Mouse (Mus musculus) frontal cortex, adult 2 months (tissue): Measurements from ENCODE around the gene Gm28635. TPM values are rescaled to one million over a fixed set of nuclear protein-coding genes. Genes with fewer than 3 reads are reported as not detected.
A peak's percentile ranks its signal among the peaks of the same experiment; 100 is the strongest.

Experiments
- DNase-seq, 2 experiments: peaks; one replicate each; pipeline ENCODE4 v3.0.0; 2022; ENCODE audit warnings: low spot score in 1 of 2; ENCODE audit errors: extremely low spot score in 1 of 2
- polyA plus RNA-seq: library from polyadenylated mRNA; depleted of rRNA; stranded (reverse); fragments of >200 nt; gene quantifications from 2 replicates; pipeline ENCODE4 v1.2.3, GENCODE M21; 2012; rRNA removed

The Gm28635 gene
- polyA plus RNA-seq, 1 experiment = not detected

DNA sequence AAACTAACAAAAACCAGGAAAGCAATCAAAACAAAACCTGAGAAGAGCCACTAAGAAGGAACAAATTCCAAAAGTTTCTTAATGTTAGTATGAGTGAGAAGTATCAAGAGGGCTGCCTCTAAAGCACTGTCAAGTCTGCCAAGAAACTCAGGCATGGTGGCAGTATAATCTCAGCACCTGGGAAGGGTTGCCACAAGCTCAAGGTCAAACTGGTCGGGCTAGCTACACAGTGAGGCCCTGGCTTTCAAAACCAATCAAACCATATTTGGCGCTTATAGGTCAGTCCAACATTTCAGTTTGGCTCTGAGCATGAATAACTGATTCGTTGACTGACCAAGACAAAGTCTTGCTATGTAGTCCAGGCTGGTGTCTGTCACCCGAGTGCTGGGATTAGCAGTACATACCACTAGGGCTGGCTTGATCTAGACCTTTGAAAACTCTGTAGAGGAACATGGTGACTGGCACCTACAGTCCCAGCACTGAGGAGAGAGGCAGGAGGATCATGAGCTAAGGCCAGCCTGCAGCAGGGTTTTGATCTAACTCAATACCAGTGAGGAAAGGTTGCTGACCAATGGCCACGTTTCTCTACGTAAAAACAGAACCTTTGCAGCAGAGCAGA lies 78.5 kb downstream of the Gm28635 start:
- DNase-seq = no peak

DNA sequence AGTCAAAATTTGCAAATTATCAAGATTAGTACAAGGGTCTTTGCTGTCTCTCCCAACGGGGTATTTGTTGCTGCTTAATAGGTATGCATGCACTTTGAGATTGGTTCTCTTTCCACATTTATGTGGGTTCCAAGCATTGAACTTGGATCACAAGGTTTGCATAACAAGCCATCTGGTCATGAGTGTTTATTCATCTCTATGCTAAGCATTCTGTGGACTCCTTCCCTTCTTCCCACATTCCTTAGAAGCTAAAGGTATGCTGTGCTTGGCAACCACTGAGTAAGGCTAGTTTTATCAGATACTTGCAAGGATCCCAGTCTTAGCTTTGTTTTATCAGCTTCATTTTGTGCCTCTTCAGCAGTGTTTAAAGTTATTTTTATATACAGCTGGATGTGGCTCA lies 80.7 kb downstream of the Gm28635 start:
- peak in 1 of 2 experiments; percentile 39 for DNase-seq

DNA sequence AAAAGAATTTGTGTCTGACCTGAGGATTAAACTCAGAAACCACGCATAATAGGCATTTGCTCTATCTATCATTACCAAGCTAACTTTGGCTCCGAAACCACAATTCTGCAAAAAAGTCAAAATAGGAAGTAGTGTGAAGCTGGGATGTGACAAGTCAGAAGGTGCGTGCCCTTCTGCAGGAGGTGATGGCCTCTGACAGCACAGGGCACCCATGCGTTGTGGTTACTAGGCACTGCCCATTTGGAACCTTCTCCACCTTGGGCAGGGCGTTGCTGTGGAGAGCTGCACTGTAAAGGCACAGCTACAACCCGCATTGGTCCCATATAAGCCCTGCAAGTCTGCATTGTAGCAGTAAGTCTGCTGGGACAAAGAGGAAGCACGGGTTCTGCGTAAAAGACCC lies 85.0 kb downstream of the Gm28635 start:
- no peak for DNase-seq

DNA sequence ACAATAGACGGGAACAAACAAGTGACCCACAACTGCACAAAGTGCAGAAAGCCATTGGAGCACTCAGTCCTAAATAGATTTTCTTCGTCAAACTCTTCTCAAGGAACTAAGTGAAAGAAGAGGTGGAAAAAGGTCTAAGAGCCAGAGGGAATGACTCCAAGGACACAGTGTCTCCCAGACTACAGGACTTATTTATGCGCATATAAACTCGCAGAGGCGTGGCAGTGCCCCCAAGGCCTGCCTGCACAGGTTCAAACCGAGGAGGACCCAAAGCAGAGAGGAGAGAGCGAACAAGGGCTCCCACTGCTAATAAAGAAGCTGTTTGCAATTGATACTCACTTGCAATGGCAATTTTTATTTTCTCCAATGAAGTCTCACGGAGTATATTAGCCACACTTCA lies 92.1 kb downstream of the Gm28635 start:
- no peak for DNase-seq

DNA sequence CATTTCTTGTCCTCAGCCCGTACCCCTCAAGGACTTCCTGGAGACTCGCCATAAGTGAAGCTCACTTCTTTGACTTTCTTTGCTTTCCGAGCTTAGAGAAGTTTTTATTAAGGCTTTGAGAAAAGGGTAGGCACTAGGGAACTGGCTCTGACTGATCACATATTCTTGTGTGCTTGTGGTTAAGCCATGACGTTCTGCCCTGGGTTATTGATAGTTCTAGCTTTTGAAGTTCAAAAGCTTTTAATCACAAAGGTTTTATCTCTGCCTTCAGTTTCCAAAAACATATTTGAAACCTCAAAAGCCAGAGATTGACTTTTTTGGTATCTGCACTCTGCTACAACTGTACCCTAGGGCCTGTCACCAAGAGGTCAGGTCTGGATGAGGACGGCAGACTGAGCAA lies 95.6 kb downstream of the Gm28635 start:
- no peak for DNase-seq

DNA sequence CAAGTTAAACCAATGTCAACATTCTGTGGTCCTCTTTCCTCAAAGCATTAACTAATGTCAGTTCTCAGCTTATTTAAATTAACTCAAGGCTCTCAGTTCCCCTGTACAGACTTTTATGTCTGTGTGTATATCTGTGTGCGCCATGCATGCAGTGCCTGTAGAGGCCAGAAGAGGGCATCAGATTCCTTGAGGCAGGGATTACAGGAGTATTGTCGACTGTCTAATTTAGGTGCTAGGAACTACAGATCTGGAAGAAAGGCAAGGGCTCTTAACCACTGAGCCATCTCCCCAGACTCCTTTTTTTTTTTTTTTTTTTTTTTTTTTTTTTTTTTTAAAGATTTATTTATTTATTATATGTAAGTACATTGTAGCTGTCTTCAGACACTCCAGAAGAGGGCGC lies 96.6 kb downstream of the Gm28635 start:
- DNase-seq = no peak

DNA sequence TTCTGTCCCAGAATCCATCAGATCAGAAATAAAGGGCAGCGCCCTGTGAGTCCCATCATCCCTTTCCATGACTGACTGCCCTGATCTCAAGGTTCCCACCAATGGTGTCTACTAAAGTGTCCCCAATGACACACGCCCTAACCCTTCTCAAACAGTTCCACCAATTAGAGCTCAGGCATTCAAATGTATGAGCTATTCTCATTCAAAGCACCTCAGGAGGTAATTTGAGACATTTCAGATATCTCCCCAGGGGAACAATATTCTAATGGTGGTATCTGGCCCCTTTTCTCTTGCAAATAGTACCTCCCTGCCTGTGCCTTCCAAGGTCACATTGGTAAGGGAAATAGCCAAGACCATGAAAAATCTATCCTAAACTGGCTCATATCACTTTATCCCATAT lies 98.5 kb downstream of the Gm28635 start:
- DNase-seq = no peak

DNA sequence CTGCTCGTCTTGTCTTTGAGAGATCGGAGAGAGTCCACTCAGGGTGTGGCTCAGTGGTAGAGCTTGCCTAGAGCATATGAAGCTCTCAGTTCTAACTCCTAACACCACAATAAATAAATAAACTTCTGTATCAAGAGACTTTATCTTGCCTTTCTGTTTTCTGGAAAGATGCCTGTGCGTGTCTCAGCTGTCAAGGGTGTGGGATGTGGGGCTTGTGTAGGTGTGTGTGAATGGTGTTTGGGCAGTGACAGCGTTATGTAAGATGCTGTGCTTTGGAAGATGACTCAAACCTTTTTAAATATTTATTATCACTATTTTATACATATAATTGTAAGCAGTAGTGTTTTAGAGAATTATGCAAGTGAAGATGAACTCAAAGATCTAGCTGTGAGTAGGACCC lies 103.7 kb downstream of the Gm28635 start:
- DNase-seq = peak; percentile 71 to 81

DNA sequence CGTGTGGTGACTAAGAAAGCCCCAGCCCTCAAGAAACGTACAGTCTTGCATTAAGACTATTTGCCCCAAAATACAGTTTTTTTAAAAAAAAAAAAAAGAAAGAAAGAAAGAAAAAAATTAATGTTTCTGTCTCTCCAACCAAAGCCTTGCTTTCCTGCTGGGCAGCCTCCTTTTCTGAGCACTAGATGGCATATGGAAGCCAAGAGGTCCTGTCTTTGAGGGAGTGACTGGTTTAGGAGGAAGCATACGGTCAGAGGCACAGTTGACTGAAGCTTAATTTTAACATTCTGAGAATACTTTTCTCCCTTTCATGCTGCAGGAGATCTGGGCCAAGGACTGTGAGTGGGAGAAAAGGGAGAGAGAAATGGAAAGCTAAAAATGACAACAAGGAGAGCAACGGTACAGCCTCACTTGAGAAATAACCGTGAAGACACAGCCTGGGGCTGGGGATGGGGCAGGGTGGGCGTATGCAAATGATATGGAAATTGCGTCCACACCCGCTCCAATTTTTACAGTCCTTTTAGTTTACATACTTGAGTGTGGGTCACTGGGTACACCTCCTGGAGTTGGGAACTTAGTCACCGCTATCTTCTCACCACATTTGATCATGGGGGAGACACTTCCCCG lies 120.8 kb downstream of the Gm28635 start:
- peak; percentile 76 to 82 for DNase-seq

Other genes starting within 250 kb of the Gm28635 start
- gene Tfpi, start 201.3 kb downstream of the Gm28635 start, polyA plus RNA-seq = 6.3 and 6.6 TPM in 2 replicates
- 42.1 and 45.8 TPM in 2 replicates for gene Ctnnd1, start 27.3 kb downstream of the Gm28635 start, polyA plus RNA-seq
- not detected in 2 replicates for gene Btbd18, start 19.0 kb downstream of the Gm28635 start, polyA plus RNA-seq
- 54.9 and 56.1 TPM in 2 replicates for gene Selenoh, start 7.3 kb downstream of the Gm28635 start, polyA plus RNA-seq
- gene Med19, start 361 bp upstream of the Gm28635 start, polyA plus RNA-seq = 27.7 and 31.7 TPM in 2 replicates
- gene Tmx2, start 1.1 kb upstream of the Gm28635 start, polyA plus RNA-seq = 250 and 254 TPM in 2 replicates
- gene Zdhhc5, start 37.1 kb upstream of the Gm28635 start, polyA plus RNA-seq = 25.7 and 27.2 TPM in 2 replicates
- 9.4 and 9.7 TPM in 2 replicates for gene Clp1, start 49.3 kb upstream of the Gm28635 start, polyA plus RNA-seq
- gene Ypel4, start 56.0 kb upstream of the Gm28635 start, polyA plus RNA-seq = 165 and 172 TPM in 2 replicates
- 2.8 and 3.7 TPM in 2 replicates for gene Gm19426, start 65.6 kb upstream of the Gm28635 start, polyA plus RNA-seq
- gene Serping1, start 97.4 kb upstream of the Gm28635 start, polyA plus RNA-seq = 13.9 and 17.4 TPM in 2 replicates
- 10.2 TPM in 2 replicates for gene Ube2l6, start 120.8 kb upstream of the Gm28635 start, polyA plus RNA-seq
- gene Smtnl1, start 144.6 kb upstream of the Gm28635 start, polyA plus RNA-seq = not detected in 2 replicates
- gene Timm10, start 149.0 kb upstream of the Gm28635 start, polyA plus RNA-seq = 86.2 and 96.6 TPM in 2 replicates
- gene Slc43a1, start 160.8 kb upstream of the Gm28635 start, polyA plus RNA-seq = 0.22 and 0.29 TPM in 2 replicates
- gene Rtn4rl2, start 208.7 kb upstream of the Gm28635 start, polyA plus RNA-seq = 65.5 and 75.2 TPM in 2 replicates